Mouse (Mus musculus) neural tube, embryonic 10.5 days (tissue): ENCODE data around the gene Brcc3.

Source experiments
- DNase-seq: peaks from one replicate; pipeline ENCODE4 v3.0.0-alpha.2; 2017; ENCODE audit warnings: low spot score; ENCODE audit errors: extremely low spot score

Gene Brcc3

DNA sequence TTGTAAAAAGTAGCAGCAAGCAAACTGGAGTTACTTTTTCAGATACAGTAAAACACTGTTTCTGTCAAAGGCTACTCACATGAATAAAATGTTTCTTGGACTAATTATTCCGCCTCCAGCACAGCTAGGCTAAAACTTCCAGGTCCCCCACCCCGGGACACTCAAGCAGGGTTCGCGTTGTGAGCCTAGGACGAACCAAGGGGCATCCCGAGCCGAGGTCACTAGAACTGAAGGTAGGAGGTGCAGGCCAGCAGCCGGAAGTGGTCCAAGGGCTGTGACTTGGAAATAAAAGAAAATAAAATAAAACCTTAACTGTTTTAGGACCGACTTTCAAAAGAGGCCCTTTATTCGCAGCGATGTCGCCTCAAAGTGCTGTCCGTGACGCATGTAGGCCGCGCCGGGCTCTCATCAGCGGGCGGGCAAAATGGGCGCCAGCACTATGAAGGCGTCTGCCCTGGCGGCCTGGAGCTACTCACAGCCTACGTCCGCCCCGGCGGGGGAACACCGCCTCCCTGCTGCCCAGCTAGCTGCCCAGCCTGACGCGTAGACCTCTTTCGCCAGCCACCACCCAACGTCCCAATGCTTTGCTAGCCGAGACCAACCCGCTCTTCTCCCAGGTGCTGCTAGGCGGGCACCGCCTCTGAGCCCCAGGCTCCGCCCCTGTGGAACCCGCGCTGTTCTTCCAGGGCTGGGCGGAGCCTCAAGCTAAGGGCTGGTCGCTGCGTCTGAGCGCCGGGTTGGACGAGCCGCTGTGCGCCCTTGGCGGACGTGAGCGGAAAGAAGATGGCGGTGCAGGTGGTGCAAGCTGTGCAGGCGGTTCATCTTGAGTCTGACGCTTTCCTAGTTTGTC is at the start of gene Brcc3, which contains the start of the genes Cmc4 and Mtcp1:
Brcc3 (plus strand) TSS at position 693 of the 850 bp plus-strand sequence.
Cmc4 (minus strand) TSS at position 649 of the 850 bp plus-strand sequence.
Mtcp1 (minus strand) TSS at position 653 of the 850 bp plus-strand sequence.
- peak; percentile 78 for DNase-seq

DNA sequence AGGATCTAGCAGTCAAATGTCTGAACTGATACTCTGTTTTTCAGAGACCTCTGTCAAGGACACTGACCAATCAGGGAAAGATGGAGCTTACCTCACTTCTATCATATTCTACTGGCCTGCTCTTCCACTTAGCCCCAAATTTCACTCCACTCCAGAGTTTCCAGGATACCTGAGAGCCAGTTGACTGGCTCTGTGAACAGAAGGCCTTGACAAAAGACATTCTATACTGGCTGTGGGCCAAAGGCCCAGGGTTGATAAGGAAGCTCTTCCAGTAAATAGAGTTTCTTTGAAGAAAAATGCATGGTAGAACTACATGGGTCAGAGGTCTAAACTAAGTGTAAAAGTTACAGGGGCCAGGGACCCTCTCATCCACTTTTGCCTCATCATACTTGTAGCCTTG is 46.2 kb upstream of the Brcc3 start:
- no peak for DNase-seq

- no peak for DNase-seq
Measured at GRCm38 (mm10) chrX:75372666-75373425, 43.6 kb upstream of the Brcc3 start.

DNA sequence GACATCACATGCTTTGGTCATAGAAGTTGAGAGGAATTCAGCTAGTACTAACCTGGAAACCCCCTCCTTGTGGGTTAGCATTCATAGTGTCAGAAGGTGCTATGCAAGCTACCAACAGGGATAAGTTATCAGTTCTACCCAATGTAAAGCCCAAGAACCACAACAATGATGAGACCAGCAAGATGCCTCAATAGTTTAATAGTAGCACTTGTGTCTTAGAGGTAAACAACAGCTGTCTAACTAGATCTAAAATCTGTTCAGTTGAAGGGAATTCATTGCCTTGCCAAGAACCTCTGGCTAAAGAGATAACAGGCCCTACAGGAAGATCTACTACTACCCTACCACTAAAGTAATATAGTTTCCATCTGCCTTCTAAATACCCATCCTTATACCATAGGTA is 39.6 kb upstream of the Brcc3 start:
- DNase-seq, result no peak

- no peak for DNase-seq
Measured at GRCm38 (mm10) chrX:75381176-75381575, 35.3 kb upstream of the Brcc3 start.

GRCm38 (mm10) chrX:75381699-75382098 is 34.7 kb upstream of the Brcc3 start:
- no peak for DNase-seq

DNA sequence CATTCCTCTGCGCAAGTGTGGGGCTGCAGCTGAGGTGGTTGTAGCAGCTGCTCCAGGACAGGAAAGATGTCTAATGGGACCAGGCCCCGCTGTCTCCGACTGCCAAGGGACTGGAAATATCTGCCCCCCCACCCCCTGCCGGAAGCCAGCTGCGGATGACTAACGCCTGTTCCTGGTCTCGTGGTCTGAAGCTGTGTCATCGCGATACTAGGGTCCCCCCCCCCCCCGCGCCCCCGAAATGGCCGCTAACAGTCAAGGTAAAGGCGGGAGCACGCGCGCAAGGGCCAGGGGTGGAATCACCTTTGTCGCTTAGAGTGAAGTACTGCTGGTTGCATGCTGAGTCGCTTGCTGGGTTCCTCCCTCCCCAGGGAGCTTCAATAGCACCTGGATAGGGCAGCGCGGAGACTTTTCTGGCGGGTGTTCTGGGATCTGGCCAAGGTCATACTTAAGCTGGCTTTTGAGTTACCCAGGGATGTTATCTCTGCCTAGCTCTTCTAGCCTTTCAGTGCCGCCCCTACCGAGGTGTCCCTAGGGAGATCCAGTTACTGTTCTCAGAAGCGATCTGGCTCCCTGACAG is 34.1 kb upstream of the Brcc3 start, which contains the start of the genes Fundc2 and F8:
Fundc2 (plus strand) TSS at position 205 of the 577 bp plus-strand sequence.
F8 (minus strand) TSS at position 421 of the 577 bp plus-strand sequence.
- DNase-seq, result peak; percentile 79

GRCm38 (mm10) chrX:75399471-75399870 is 17.0 kb upstream of the Brcc3 start:
- DNase-seq, result no peak

DNA sequence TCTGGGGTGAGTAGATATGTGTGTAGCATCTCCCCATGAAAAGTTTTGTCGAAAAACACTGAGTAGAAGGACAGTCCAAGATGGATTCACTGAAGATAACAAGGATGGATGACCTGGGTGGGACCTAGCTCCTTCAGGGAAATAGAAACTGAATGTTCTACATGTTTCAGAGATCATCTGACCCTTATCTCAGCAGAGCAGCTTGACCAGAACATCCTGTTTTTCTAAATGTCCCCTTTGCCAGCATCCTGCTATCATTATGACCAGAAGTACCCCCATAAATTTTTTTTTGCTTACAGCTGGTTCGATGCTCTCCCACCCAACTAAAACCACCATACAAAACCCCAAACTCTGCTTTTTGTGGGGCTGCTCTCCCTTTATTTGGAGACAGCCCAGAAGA is 13.8 kb upstream of the Brcc3 start:
- DNase-seq, result no peak

DNA sequence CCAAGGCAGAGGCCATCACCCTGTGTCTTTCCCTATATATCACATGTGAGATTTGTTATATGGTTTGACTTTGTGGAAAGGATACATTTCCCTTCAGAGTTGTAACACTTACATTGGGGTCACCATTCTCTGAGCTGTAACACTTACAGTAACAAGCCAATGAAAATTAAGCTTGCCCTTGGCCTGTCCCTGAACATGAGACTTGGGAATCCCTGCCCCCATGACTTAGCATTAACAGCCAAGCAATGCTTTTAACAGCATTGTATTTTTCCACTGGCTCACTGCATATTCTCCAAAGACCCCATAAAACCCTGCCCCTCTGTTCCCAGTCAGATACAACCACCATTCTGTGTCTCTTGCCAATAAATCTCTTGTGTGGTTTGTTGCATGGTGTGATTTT is 13.1 kb upstream of the Brcc3 start:
- DNase-seq, result no peak

DNA sequence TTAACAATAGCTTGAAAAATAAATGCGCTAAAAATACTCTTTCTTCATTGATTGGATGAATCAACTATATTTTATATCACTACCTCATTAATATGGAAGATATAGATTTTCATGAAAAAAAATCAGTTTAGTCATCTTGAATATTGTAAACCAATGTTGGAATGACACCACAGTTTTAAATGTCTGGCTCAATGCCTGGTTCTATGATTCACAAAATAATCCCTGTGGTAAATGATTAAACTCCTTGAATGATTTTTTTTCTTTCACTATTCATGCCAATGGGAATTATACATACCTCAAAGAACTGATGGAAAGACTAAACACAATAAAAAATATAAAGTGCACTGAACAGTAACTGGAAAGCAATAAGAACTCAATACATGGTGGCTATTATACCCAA is 6.7 kb upstream of the Brcc3 start:
- no peak for DNase-seq

DNA sequence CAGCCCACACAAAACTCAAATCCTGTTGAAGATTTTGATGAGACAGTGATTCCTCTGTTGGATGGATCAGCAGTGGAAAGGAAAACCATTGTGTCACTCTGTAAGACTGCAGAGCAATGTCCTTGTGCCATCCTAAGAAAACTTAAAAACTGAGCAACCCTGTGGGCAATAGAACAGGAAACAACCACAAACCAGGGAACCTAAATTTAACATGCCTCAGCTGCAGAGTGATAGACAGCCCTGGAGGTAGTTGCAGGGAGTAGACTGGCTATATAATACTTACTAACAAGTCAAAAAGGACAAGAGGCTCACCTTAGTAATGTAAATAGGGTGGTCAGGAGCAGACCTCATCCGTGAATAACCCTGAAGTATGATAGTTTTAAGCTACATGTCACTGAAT is 38.2 kb downstream of the Brcc3 start:
- DNase-seq, result no peak

- DNase-seq, result peak; percentile 72
Measured at GRCm38 (mm10) chrX:75475182-75475644, 58.8 kb downstream of the Brcc3 start.

DNA sequence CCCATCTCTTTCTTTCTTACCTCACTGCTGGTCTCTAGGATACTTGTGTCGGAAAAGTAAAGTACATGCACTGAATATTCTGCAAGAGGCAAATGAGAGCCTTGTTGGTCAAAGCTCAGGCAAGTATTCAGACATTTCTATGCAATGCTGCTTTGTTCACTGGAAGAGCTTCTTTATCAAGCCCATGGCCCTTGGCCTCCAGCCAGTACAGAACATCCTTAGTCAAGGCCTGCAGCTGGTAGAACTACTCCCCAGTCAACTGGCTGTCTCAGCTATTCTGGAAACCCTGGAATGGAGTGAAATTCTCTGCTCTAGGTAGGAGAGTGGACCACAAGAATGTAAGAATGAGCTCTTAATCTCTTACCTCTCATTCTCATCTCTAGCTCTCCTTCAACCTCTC is 73.5 kb downstream of the Brcc3 start:
- no peak for DNase-seq
